Mouse (Mus musculus) A20 (cell line): Measurements from ENCODE around the gene Fubp1.

Experiments used
- DNase-seq: peaks from one replicate; pipeline ENCODE4 v3.0.0-alpha.2; 2011; ENCODE audit warnings: low read depth, low spot score

The Fubp1 gene

GRCm38 (mm10) chr3:152209967-152210634 is at the start of gene Fubp1, which contains the start of gene Dnajb4:
TSS of gene Fubp1 (plus strand) at chr3:152210422.
TSS of gene Dnajb4 (minus strand) at chr3:152210302.
- peak; percentile 99 for DNase-seq

- peak; percentile 32 for DNase-seq
These were observed 49.6 kb upstream of the Fubp1 start for GRCm38 (mm10) chr3:152160607-152161006.

DNA sequence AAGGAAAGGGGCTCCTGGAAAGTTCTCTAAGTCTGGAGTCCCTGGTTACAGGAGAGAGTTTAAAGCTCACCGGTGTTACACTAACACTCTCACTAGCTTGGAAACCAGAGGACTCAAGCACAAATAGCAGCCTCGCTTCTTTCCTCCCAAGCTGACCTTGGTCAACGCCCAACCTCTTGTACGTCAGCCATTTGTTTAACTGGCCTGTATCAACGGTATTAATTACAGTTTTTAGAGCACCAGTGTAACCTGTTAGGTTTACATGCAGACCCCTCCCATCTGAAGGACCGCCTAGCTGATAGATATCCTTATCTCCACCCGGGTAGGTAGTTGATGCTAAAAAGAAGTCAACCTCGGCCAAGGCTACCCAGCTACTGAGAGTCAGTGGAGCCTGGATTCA is 46.9 kb upstream of the Fubp1 start:
- no peak for DNase-seq

DNA sequence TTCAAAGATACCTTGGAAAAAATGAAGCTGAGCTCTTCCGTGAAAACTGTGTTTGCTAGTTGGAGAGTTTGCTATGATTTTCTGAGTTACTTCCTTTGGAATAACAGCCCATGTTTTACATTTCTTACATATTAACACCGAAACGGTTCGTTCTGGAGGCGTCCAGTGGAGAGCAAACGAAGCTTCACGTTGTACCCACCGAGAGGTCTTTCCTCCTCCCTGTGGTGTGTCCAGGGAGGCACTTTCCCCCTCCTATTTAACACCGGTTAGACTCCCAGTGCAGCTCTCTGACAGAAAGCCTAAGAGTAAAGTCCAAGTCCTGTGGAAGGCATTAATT is 45.2 kb upstream of the Fubp1 start:
- DNase-seq = no peak

DNA sequence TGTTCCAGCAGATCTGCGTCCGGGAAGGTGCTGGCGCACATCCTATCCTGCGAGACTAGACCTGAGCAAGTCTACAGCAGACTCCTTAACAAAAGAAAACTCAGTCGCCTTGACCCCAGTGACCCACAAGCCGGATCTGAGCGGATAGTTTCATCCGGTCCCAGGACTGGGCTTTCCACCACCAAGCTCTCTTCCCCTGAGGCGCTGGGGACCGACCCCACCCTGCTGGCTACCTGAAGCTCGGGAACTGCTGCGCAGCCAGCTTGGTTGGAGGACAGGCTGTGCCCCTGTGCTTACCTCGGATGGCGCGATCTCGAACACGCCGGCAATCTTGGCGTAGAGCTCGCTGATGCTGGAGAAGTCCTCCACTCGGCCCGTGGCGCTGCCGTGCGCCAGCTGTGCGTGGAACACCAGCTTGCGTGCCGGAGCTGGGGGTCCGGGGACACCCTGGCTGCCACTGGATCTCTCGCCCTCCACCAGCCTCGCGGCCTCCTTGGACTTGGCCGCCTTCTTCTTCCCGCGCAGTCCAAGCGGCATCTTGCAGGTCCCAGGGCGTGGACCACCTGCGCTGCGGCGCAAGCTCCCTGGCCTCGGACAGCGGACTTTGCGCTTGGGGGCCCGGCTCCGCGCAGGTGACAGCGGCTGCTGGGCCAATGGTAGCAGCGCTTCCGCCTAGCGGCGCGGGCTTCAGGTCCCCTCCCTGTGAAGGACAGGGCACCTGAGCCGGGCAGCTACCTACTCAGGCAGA is 44.7 kb upstream of the Fubp1 start:
- DNase-seq = no peak

DNA sequence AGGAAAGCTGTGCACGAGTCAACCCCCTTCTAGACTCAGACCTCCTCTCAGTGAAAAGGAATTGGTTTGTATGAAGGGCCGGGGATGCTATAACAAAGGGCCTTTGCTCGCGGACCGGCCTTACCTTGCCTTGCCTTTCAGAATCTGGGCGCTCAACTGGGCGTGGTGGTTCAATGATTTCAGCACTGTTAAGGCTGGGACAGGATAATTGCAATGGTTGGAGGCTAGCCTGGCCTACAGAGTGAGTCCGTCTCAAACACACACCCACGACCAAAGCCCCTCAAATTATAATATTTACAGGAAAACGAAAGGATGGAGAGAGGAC is 44.2 kb upstream of the Fubp1 start, which contains the start of gene Gipc2:
Gipc2 (minus strand) TSS at position 132 of the 325 bp plus-strand sequence.
- DNase-seq = no peak

DNA sequence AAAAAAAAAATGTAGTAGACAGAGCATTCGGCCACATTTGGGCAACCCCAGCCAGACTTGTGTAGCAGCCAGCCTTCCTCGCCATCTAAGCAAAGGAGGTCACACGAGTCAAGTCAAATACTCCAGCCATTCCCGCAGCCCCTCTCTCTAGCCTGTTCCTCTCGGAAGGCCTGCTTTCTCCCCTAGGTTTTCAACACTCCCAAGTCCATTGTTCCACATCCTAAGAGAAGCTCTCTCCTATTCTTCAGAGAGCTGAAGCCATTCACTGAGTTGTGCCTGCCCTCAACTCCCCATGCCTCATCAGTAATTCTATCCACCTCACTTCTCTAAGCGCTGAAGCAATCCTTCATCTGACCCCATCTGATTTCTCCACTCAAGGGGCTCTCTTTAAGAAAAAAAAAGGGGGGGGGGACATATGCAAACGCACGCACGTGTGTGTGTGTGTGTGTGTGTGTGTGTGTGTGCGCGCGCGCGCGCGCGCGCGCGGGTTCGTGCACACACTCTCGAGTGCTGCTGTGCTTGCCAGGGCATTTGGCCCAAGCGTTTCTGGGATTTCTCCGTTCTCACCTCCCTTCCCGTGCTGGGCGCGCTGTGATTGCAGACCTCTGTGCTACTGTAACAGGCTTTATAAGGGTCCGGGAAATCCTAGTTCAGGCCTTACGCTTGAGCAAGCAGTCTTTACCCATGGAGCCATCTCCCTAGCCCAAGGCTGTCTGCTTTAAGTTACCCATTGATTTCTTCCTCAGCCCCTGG is 43.3 kb upstream of the Fubp1 start:
- no peak for DNase-seq

- no peak for DNase-seq
These were observed 42.2 kb upstream of the Fubp1 start for GRCm38 (mm10) chr3:152168007-152168406.

GRCm38 (mm10) chr3:152170407-152170806 is 39.8 kb upstream of the Fubp1 start:
- no peak for DNase-seq

DNA sequence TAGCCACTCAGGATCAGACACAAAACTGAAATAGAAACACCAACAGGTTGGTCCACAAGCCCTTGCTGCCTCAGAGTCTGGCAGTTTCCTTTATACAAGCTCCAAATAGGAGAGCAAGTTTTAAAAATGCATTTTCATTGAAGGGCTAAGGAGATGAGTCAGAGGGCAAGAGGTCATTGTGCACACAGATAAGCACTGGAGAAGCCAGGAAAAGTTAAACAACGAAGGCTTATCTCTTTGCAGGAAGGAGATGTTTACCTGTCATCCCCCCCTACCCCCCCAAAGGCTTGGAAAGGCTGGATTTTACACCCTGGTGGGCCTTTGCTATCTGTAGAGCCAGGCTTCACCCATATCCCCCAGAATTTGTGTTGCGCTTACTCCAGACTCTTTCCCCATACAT is 39.0 kb upstream of the Fubp1 start:
- no peak for DNase-seq

- no peak for DNase-seq
These were observed 38.4 kb upstream of the Fubp1 start for GRCm38 (mm10) chr3:152171862-152172261.

DNA sequence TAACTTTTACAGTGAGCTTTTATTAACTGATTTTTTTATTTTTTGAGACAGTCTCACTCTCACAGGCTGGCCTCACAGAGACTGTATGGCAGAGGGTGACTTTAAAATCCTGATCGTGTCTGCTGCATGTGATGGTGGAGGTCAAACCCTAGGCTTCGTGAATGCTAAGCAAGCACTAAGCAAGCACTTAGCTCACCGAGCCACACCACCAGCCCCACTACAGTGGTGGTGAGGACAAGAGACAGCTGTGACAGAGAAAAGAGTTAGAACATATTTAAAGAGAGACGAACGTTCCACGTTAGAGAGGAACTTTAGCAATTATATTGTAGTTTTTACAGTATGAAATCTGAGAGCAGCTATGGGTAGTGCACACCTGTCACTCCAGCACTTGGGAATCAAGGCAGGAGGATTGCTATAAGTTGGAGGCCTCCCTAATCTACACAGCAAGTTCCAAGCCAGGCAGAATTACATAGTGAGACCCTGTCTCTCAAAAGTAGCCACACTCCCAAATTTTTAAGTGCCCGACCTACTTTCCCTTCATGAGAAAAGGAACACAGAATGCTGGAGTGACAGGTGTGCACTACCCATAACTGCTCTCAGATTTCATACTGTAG is 37.8 kb upstream of the Fubp1 start:
- no peak for DNase-seq

GRCm38 (mm10) chr3:152178816-152179215 is 31.4 kb upstream of the Fubp1 start:
- DNase-seq = no peak

GRCm38 (mm10) chr3:152179285-152179684 is 30.9 kb upstream of the Fubp1 start:
- no peak for DNase-seq

GRCm38 (mm10) chr3:152180624-152181023 is 29.6 kb upstream of the Fubp1 start:
- DNase-seq = no peak

DNA sequence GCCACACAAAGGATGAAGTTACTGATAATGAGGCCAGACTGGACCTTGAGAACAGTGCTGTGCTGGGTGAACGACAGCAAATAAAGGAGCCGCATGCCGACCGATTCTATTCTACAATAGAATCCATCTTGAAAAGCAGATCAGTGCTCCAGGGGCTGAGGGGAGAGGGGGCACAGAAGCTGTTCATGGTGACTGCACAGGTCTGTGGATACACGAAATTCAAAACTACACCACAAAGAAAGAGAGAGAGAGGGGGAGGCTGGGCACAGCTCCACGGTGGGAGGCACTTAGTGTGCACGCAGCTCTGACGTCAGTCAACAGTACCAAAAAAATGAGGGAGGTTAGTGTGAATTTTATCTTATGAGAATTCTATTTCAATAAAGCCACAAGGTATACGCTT is 26.7 kb upstream of the Fubp1 start:
- no peak for DNase-seq

DNA sequence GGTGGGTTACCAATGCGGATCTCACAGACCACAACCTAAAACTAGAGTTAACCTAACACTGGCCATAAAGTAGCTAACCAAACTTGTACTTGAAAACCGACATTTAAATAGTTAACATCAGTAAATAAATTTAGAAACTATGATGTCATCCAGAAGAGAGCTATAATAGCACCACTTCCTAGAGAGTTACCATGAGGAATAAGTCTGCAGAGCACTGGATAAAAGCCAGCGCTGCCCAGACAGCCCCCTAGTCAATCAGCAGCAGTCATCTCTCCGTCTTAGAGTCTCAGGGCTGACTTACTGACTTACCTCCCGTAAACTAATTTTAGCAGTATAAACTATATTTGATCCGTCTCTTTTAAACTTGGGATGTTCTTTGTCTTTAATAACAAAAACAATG is 24.1 kb upstream of the Fubp1 start:
- no peak for DNase-seq

DNA sequence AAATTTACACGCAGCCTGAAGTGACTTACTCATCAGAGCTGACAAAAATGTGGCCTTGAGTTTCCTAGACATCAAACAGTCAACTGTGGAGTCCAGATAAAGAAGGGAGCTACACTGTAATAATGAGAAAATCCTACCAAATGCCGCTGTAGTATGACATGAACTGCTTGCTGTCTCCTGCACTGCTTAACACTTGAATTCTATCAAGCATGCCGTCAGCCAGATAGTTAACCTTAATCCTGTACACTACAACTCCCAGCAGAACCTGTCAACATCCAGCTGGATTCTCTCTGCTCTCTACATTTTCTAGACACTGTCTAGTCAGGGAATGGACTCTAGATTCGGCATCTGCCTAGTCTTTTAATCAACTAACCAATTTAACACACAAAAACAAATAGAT is 20.9 kb upstream of the Fubp1 start:
- DNase-seq = no peak

DNA sequence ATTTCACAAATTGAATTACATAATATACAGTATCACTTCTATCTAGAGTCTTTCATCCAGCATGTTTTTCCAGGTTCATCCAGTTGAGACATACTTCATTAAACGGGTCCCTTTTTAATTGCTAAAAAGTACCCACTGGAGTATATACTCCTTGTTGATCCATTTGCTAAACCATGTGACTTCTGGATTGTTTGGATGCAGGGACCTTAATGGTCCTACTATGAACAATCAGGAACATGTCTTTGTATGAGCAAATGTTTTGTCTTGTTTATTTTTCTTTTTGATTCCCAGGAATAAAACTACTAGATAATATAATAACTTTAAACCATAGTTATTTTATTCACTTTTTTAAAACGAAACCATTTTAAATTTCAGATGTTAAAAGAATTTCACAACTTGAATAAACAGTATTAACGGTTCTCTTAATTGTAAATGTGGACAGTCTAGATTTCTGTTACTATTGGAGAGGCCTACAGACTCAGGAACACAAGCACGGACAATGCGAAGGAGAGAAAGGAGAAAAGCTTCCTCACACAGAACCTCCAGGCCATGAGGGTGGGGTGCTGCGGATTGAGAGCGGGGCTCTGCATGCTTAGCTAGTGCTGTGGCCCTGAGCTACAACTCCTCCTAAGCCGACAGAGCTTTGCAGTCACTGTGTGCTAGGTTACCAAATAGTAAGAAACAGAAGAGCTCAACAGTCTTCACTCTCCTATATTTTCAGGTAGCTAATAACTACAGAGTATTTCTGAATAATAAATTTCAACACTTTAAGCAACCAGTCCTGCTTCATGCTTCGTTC is 19.3 kb upstream of the Fubp1 start:
- DNase-seq = no peak

DNA sequence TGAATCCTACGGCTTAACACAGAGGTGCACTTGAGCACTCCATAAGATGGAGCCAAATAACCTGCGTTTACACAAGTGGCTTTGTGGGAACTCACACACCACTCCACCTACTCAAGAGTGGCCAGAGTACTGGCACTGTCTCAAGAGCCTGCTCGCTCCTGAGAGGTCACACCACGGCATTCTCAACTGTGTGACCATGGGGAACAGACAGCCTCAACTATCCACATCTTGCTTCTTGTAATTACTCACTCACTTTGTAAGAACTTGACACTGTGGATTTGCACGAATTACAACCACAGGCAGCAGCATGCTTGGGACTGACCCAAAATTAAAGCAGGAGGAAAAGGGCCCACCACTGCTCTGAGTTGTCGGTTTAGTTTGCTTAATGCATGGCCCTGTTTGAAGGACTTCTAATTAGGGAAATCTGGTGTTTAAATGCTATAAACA is 18.4 kb upstream of the Fubp1 start:
- peak; percentile 27 for DNase-seq

DNA sequence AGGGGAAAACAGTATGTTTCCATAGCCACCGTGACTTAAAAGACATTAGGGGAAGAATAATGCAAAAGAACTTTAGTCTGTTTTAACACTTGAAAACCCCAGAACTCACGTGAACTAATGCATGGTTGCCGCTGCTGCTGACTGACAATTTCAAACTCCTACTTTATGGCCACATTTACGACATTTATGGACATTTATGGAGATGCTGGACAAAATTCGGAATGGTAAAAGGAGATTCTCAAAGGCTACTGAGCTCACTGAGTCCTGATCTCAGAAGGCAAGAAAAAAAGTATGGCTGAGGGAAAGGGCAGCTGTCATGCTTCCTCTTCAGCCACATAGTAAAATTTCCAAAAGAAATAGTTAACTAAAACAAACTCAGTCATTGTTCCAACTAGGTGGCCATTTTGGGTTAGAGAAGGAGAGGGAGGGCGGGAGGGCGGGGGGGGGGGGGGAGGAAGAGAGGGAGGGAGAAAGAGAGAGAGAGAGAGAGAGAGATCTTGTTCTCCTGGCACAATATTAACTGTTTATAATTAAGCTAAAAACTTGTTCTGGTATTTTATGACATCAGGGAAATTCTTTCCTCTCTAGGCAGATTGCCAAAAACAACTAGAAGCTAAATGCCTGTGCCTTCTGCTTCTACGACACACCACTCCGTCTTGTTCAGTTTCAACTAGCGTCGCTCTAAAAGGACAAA is 17.8 kb upstream of the Fubp1 start:
- DNase-seq = peak; percentile 61
